18 mouse cellular contexts compared by ENCODE assay signal in the genomic region with DNA sequence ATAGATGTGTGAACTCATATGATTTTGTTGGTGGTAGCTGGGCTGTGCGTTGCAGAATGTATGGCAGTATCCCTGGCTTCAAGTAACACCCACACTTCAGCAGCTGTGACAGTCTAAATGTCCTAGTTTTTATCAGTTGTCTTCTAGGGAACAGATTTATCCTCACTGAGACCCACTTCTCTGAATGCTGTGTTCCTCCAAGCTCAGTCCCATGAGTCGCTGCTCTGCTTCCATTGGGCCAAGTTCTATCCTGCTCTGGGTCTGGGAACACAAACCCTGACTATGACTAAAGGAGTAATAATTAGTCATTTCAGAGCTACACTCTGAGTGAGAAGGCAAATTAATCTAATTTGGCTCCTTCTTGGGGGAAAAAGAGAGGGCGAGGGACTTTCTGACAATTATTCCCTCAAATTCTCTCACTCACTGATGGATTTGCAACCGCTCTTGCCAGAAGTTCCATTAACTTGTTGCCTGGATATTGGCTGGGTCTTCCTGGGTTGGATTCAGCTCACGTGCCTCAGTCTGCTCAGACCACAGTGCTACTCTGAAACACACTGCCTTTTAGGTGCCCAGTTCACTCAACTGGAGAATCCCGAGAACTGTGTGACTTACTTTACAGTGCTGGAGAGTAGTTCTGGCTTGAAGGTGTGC. TPM values are rescaled to one million over a fixed set of nuclear protein-coding genes. Genes with fewer than 3 reads are reported as not detected.
DNase-seq lines count a peak whose midpoint lies in the region; ATAC-seq and TF ChIP-seq lines count a peak whose summit lies in the region.
"Had no signal": no experiment of that assay in that cellular context is flagged by ENCODE, and none has a peak within 500 bp of the region (broad histone marks: within the 10 kb centered on the region; RNA-seq: fewer than 3 reads in every experiment).

No protein-coding gene starts in this region.

- H3K36me3 ChIP-seq in forebrain, postnatal 0 days (ENCODE audit: insufficient read depth) = no peaks in the 10 kb centered on the region
- H3K36me3 ChIP-seq in forebrain, embryonic 15.5 days = no peaks in the 10 kb centered on the region
- H3K36me3 ChIP-seq in hindbrain, postnatal 0 days (ENCODE audit: insufficient read depth, low read length) = no peaks in the 10 kb centered on the region
- H3K36me3 ChIP-seq in hindbrain, embryonic 12.5 days = no peaks in the 10 kb centered on the region
- H3K36me3 ChIP-seq: embryonic facial prominence, embryonic 12.5 days; midbrain, embryonic 15.5 days had no signal

- no peaks in the 10 kb centered on the region for H3K27me3 ChIP-seq in forebrain, postnatal 0 days (ENCODE audit: insufficient read depth, low read length)
- H3K27me3 ChIP-seq in forebrain, embryonic 15.5 days = no peaks in the 10 kb centered on the region
- H3K27me3 ChIP-seq in hindbrain, postnatal 0 days (ENCODE audit: insufficient read depth, low read length) = no peaks in the 10 kb centered on the region
- no peaks in the 10 kb centered on the region for H3K27me3 ChIP-seq in hindbrain, embryonic 12.5 days
- H3K27me3 ChIP-seq: embryonic facial prominence, embryonic 12.5 days; midbrain, embryonic 15.5 days had no signal

- no peak overlapping the region for H3K4me3 ChIP-seq in forebrain, postnatal 0 days (ENCODE audit: low read depth, low read length)
- no peak overlapping the region for H3K4me3 ChIP-seq in forebrain, embryonic 15.5 days
- no peak overlapping the region for H3K4me3 ChIP-seq in hindbrain, postnatal 0 days (ENCODE audit: low read length)
- H3K4me3 ChIP-seq in hindbrain, embryonic 12.5 days = no peak overlapping the region
- H3K4me3 ChIP-seq: embryonic facial prominence, embryonic 12.5 days; heart, embryonic 10.5 days; midbrain, embryonic 15.5 days had no signal

- H3K4me2 ChIP-seq in forebrain, postnatal 0 days (ENCODE audit: low read depth) = no peak overlapping the region
- H3K4me2 ChIP-seq in forebrain, embryonic 15.5 days (replicated peaks) = no peak overlapping the region
- no peak overlapping the region for H3K4me2 ChIP-seq in hindbrain, postnatal 0 days (ENCODE audit: low read depth, low read length)
- no peak overlapping the region for H3K4me2 ChIP-seq in hindbrain, embryonic 12.5 days (replicated peaks)
- H3K4me2 ChIP-seq: embryonic facial prominence, embryonic 12.5 days; midbrain, embryonic 15.5 days had no signal

- no peak for TF ChIP-seq CTCF in forebrain, postnatal 0 days (IDR thresholded peaks at IDR 0.05; ENCODE audit: low read depth)
- TF ChIP-seq CTCF in hindbrain, postnatal 0 days (IDR thresholded peaks at IDR 0.05; ENCODE audit: low read depth) = no peak

- peak; percentile 36 for DNase-seq in forebrain, postnatal 0 days
- DNase-seq in hindbrain, postnatal 0 days (ENCODE audit: low spot score) = peak; percentile 67
- peak; percentile 51 to 64 for DNase-seq in right cerebral cortex, postnatal 10 days (ENCODE audit: low spot score in 2 of 2)
- DNase-seq in right cerebral cortex, postnatal 14 days = no peak
- DNase-seq in right cerebral cortex, postnatal 36 days (ENCODE audit: low spot score in 2 of 2) = peak; percentile 27 to 50
- no peak for DNase-seq in lung, postnatal 25 days (ENCODE audit: low spot score)
- DNase-seq: cerebellum, adult 18-20 months; gastrocnemius, postnatal 10 days; heart, postnatal 14 days; kidney, adult 18-20 months; kidney, postnatal 14 days; lung, adult 2 months; thymus, adult 18-20 months had no signal

- ATAC-seq in forebrain, postnatal 0 days = peak; percentile 79
- no peak for ATAC-seq in forebrain, embryonic 15.5 days (replicated peaks)
- ATAC-seq in hindbrain, postnatal 0 days = peak; percentile 83
- no peak for ATAC-seq in hindbrain, embryonic 12.5 days (ENCODE audit: low FRiP score)
- ATAC-seq: midbrain, embryonic 15.5 days had no signal

- no peak overlapping the region for H3K9ac ChIP-seq in forebrain, postnatal 0 days
- no peak overlapping the region for H3K9ac ChIP-seq in forebrain, embryonic 15.5 days (replicated peaks)
- no peak overlapping the region for H3K9ac ChIP-seq in hindbrain, postnatal 0 days (replicated peaks; ENCODE audit: low read length)
- no peak overlapping the region for H3K9ac ChIP-seq in hindbrain, embryonic 12.5 days
- H3K9ac ChIP-seq: embryonic facial prominence, embryonic 12.5 days; midbrain, embryonic 15.5 days had no signal

- H3K4me1 ChIP-seq in forebrain, postnatal 0 days (ENCODE audit: insufficient read depth) = no peaks in the 10 kb centered on the region
- H3K4me1 ChIP-seq in forebrain, embryonic 15.5 days = no peaks in the 10 kb centered on the region
- no peaks in the 10 kb centered on the region for H3K4me1 ChIP-seq in hindbrain, postnatal 0 days (ENCODE audit: insufficient read depth, low read length)
- H3K4me1 ChIP-seq in hindbrain, embryonic 12.5 days = no peaks in the 10 kb centered on the region
- H3K4me1 ChIP-seq: embryonic facial prominence, embryonic 12.5 days; midbrain, embryonic 15.5 days had no signal

- H3K27ac ChIP-seq in forebrain, postnatal 0 days (ENCODE audit: low read depth, low read length) = no peak overlapping the region
- H3K27ac ChIP-seq in forebrain, embryonic 15.5 days (replicated peaks) = no peak overlapping the region
- peak overlapping the region; percentile 26; the same call in 1 of the 2 replicates for H3K27ac ChIP-seq in hindbrain, postnatal 0 days
- no peak overlapping the region for H3K27ac ChIP-seq in hindbrain, embryonic 12.5 days
- H3K27ac ChIP-seq: embryonic facial prominence, embryonic 12.5 days; heart, embryonic 10.5 days; midbrain, embryonic 15.5 days had no signal

- WGBS in forebrain, postnatal 0 days = 70% methylated on average over 6 of the region's 6 CpGs
- WGBS in forebrain, embryonic 15.5 days = 75% methylated on average over 6 of the region's 6 CpGs
- 73% methylated on average over 6 of the region's 6 CpGs for WGBS in hindbrain, postnatal 0 days
- WGBS in hindbrain, embryonic 12.5 days = 92% methylated on average over 6 of the region's 6 CpGs

- no peaks in the 10 kb centered on the region for H3K9me3 ChIP-seq in forebrain, postnatal 0 days (ENCODE audit: low read length)
- no peaks in the 10 kb centered on the region for H3K9me3 ChIP-seq in forebrain, embryonic 15.5 days
- H3K9me3 ChIP-seq in hindbrain, postnatal 0 days (ENCODE audit: low read length) = no peaks in the 10 kb centered on the region
- H3K9me3 ChIP-seq in hindbrain, embryonic 12.5 days (replicated peaks) = no peaks in the 10 kb centered on the region
- H3K9me3 ChIP-seq: embryonic facial prominence, embryonic 12.5 days; heart, embryonic 10.5 days; midbrain, embryonic 15.5 days had no signal

RNA-seq across cellular contexts. Expression of a gene that starts 32.9 kb away (rescaled TPM):
- total RNA-seq in forebrain, postnatal 0 days (2014; rRNA removed) = 18.2 and 25.8 TPM in 2 replicates
- polyA plus RNA-seq in forebrain, postnatal 0 days (2015; fragmentation: Nextera tagmentation; extraction: Ambion mirVana) = 20.5 and 26.4 TPM in 2 replicates
- polyA plus RNA-seq in forebrain, embryonic 15.5 days (2015; fragmentation: Nextera tagmentation; extraction: Ambion mirVana) = 10.7 and 16.3 TPM in 2 replicates
- total RNA-seq in hindbrain, postnatal 0 days (2014; rRNA removed) = 42.6 and 43.8 TPM in 2 replicates
- 50.3 TPM in 2 replicates for polyA plus RNA-seq in hindbrain, postnatal 0 days (2015; fragmentation: Nextera tagmentation; extraction: Ambion mirVana)
- 107 and 150 TPM in 2 replicates for polyA plus RNA-seq in hindbrain, embryonic 12.5 days (2016; fragmentation: Nextera tagmentation; extraction: Ambion mirVana)

Comparison
In these comparisons a context has a peak if more than half of its experiments do, and no peak if none do; other contexts are left out.
1. ATAC-seq: peak in forebrain, postnatal 0 days (single experiment) and hindbrain, postnatal 0 days (single experiment); none in forebrain, embryonic 15.5 days (single experiment) and hindbrain, embryonic 12.5 days (single experiment).
2. DNase-seq: peak in forebrain, postnatal 0 days (single experiment), hindbrain, postnatal 0 days (single experiment), right cerebral cortex, postnatal 10 days (2 of 2) and right cerebral cortex, postnatal 36 days (2 of 2); none in right cerebral cortex, postnatal 14 days (single experiment) and lung, postnatal 25 days (single experiment).